Mouse (Mus musculus) MEL-GATA-1-ER (cell line): ENCODE data around the gene Fam149b.
A peak's percentile ranks its signal among the peaks of the same experiment; 100 is the strongest.

Source experiments
- DNase-seq: peaks from one replicate; pipeline ENCODE4 v3.0.0-alpha.2; 2012; ENCODE audit warnings: low read depth; ENCODE audit errors: extremely low read depth

The Fam149b gene

GRCm38 (mm10) chr14:20389446-20390079 lies 41.6 kb downstream of the Fam149b start:
- no peak for DNase-seq

DNA sequence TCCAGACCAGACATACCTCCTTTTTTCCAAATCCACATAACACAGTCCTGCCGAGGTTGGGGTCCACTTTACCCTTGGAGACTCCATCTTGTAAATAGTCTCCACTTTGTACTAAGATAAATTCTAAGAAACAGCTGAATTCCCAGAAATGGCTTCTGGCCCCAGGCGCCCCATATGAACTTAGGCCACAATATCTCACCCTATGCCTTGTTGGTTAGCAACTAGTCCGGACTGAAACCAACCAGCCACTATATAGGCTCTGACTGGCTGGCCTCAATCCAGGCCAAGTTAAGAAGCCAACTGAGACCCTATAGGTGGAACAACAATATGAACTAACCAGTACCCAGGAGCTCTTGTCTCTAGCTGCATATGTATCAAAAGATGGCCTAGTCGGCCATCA lies 44.4 kb downstream of the Fam149b start:
- DNase-seq: no peak

GRCm38 (mm10) chr14:20393205-20393913 lies 45.4 kb downstream of the Fam149b start, which contains the start of gene Mrps16:
TSS of gene Mrps16 (minus strand) at chr14:20393634.
- peak; percentile 88 for DNase-seq

GRCm38 (mm10) chr14:20397220-20397619 lies 49.3 kb downstream of the Fam149b start:
- DNase-seq: no peak

GRCm38 (mm10) chr14:20398864-20399263 lies 50.9 kb downstream of the Fam149b start:
- DNase-seq: no peak

DNA sequence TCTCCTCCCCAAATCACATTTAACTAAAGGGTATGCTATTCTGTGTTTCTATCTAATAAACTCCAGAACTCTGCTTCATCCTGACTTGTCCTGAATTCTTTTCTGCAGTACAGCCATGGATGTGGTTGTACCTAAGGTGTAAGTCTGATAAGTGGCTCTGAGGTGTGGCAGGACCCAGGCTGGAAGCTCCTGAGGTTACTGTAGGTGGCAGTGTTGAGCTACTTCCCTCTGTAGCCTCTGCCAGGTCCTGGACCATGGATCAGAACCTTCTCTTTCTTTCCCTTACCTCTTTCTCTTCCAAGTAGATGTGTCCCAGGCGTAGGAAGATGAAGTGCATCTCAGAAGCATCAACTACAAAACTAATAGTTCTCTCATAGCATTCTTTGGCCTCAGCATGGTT lies 52.1 kb downstream of the Fam149b start:
- DNase-seq: no peak

DNA sequence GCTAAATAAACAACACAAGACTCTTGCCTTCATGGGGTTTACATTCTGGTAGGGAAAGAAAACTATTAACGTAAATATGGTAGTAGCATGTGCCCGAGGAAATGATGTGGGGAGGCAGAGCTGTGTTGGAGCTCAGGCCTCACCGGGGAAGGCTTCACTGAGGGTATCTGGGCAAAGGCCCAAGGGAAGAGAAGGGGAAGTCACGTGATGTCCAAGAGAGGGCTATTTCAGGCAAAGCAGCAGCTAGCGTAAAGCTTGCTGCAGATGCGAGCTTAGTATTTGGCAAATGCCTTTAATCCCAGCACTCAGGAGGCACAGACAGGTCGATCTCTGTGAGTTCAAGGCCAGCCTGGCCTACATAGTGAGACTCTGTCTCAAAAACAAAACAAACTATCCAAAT lies 74.3 kb downstream of the Fam149b start:
- no peak for DNase-seq

DNA sequence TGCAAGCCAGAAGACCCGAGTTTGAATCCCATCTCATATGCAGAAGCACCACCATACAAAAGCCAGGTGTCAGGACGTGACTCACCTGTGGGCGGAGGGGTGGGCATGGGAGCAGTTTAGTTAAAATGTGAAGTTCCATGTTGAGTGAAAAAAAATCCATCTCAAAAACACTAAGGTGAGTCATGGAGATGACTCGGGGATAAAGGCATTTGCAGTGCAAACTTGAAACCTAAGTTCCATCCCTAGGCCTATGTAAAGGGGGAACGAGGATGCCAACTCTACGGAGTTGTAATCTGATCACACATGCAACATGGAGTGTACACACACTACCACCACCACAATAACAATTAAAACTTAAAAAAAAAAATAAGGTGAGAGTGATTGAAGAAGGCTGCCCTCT lies 75.1 kb downstream of the Fam149b start:
- no peak for DNase-seq

GRCm38 (mm10) chr14:20428593-20428992 lies 80.6 kb downstream of the Fam149b start:
- DNase-seq: no peak

GRCm38 (mm10) chr14:20429833-20430232 lies 81.9 kb downstream of the Fam149b start:
- DNase-seq: no peak

- no peak for DNase-seq
Measured at GRCm38 (mm10) chr14:20431726-20432125, 83.8 kb downstream of the Fam149b start.

DNA sequence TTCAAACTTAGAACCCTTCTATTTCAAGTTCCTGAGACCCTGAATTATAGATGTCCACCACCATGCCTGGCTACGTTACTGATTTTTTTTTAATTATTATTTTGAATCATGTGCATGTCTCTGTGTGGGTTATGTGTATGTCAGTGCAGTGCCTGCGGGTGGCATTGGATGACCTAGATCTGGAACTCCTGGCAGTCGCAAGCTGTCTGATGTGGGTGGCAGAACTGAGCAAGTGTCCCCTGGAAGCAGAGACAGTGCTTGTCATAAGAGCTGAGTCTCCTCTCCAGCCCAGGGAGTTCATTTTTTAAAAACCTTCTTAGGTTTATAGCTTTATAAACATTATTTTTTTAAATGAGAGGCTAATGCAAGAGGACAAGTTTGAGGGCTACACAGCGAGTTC lies 84.5 kb downstream of the Fam149b start:
- no peak for DNase-seq
